Mouse (Mus musculus) R1 (cell line): ENCODE results near the gene Adgrf5.
"Not testable (repeated sequence)": the region's sequence is repeated elsewhere in the genome, so short reads cannot be mapped to it uniquely, and the experiment has no call there.

Experiments used
- DNase-seq: peaks from one replicate; pipeline ENCODE4 v3.0.0-alpha.2; 2018; ENCODE audit warnings: low read depth, low spot score

Adgrf5 gene

GRCm38 (mm10) chr17:43359826-43360619 lies at the start of gene Adgrf5:
Gene Adgrf5 (plus strand): TSS chr17:43360451.
- no peak for DNase-seq

GRCm38 (mm10) chr17:43325986-43326671 lies 34.1 kb upstream of the Adgrf5 start:
- DNase-seq = no peak

GRCm38 (mm10) chr17:43326726-43327700 lies 33.2 kb upstream of the Adgrf5 start:
- peak; percentile 84 for DNase-seq

- no peak for DNase-seq
Measured at GRCm38 (mm10) chr17:43327810-43328209, 32.4 kb upstream of the Adgrf5 start.

- peak; percentile 30 for DNase-seq
Measured at GRCm38 (mm10) chr17:43329216-43329615, 31.0 kb upstream of the Adgrf5 start.

GRCm38 (mm10) chr17:43329761-43330183 lies 30.5 kb upstream of the Adgrf5 start:
- DNase-seq = no peak

- DNase-seq = no peak
Measured at GRCm38 (mm10) chr17:43332686-43333085, 27.6 kb upstream of the Adgrf5 start.

- no peak for DNase-seq
Measured at GRCm38 (mm10) chr17:43334074-43334473, 26.2 kb upstream of the Adgrf5 start.

- peak; percentile 14 for DNase-seq
Measured at GRCm38 (mm10) chr17:43337643-43338042, 22.6 kb upstream of the Adgrf5 start.

- DNase-seq = no peak
Measured at GRCm38 (mm10) chr17:43338279-43338678, 22.0 kb upstream of the Adgrf5 start.

- not testable (repeated sequence) for DNase-seq
Measured at GRCm38 (mm10) chr17:43346499-43346898, 13.8 kb upstream of the Adgrf5 start.

- peak; percentile 6 for DNase-seq
Measured at GRCm38 (mm10) chr17:43357902-43358539, 2.2 kb upstream of the Adgrf5 start.

GRCm38 (mm10) chr17:43361021-43361420 lies 770 bp downstream of the Adgrf5 start:
- no peak for DNase-seq

- peak; percentile 28 for DNase-seq
Measured at GRCm38 (mm10) chr17:43362362-43362761, 2.1 kb downstream of the Adgrf5 start.

GRCm38 (mm10) chr17:43362881-43363280 lies 2.6 kb downstream of the Adgrf5 start:
- DNase-seq = peak; percentile 25

GRCm38 (mm10) chr17:43363921-43364320 lies 3.7 kb downstream of the Adgrf5 start:
- peak; percentile 61 for DNase-seq

- DNase-seq = no peak
Measured at GRCm38 (mm10) chr17:43365297-43365696, 5.0 kb downstream of the Adgrf5 start.

GRCm38 (mm10) chr17:43366486-43366885 lies 6.2 kb downstream of the Adgrf5 start:
- peak; percentile 4 for DNase-seq

GRCm38 (mm10) chr17:43368171-43368576 lies 7.9 kb downstream of the Adgrf5 start:
- DNase-seq = no peak

GRCm38 (mm10) chr17:43372604-43373003 lies 12.4 kb downstream of the Adgrf5 start:
- DNase-seq = no peak

GRCm38 (mm10) chr17:43374020-43374419 lies 13.8 kb downstream of the Adgrf5 start:
- DNase-seq = peak; percentile 14
